Mouse (Mus musculus) midbrain, postnatal 0 days (tissue): ENCODE data around the gene 1700012B09Rik. TPM values are rescaled to one million over a fixed set of nuclear protein-coding genes. Genes with fewer than 3 reads are reported as not detected.

ENCODE experiments used
- ATAC-seq: fragments of 200-750 bp; cut with Nextera tagmentation; 2 replicates; pipeline ENCODE4 v1.8.0; 2017; ENCODE audit warnings: moderate number of reproducible peaks, mild to moderate bottlenecking, moderate TSS enrichment, moderate library complexity; ENCODE audit not compliant: low FRiP score
- DNase-seq: peaks from one replicate; pipeline ENCODE4 v3.0.0-alpha.2; 2015; ENCODE audit warnings: low spot score
- H3K27ac ChIP-seq: fragments of 300-500 bp; sonication (generic); 2 replicates; pipeline ENCODE4 v1.5.1; 2014; ENCODE audit warnings: low read depth, mild to moderate bottlenecking, low read length, mixed read lengths
- H3K27me3 ChIP-seq: fragments of 300-500 bp; sonication (generic); 2 replicates; pipeline ENCODE4 v1.6.1; 2014; ENCODE audit warnings: low read length, control low read depth, mixed read lengths; ENCODE audit not compliant: insufficient read depth
- H3K36me3 ChIP-seq: fragments of 300-500 bp; sonication (generic); 2 replicates; pipeline ENCODE4 v1.6.1; 2014; ENCODE audit warnings: low read length, control low read depth, mixed read lengths; ENCODE audit not compliant: insufficient read depth
- H3K4me1 ChIP-seq: fragments of 300-500 bp; sonication (generic); 2 replicates; pipeline ENCODE4 v1.6.1; 2014; ENCODE audit warnings: mild to moderate bottlenecking, control low read depth, antibody characterized with exemption, low read length, mixed read lengths; ENCODE audit not compliant: insufficient read depth
- H3K4me2 ChIP-seq: fragments of 300-500 bp; sonication (generic); 2 replicates; pipeline ENCODE4 v1.6.1; 2014; ENCODE audit warnings: low read depth, mild to moderate bottlenecking, low read length, mixed read lengths; ENCODE audit not compliant: poor library complexity, severe bottlenecking
- H3K4me3 ChIP-seq: fragments of 300-500 bp; sonication (generic); 2 replicates; pipeline ENCODE4 v1.5.1; 2014; ENCODE audit warnings: low read depth, mild to moderate bottlenecking, low read length, moderate library complexity
- H3K9ac ChIP-seq: fragments of 300-500 bp; sonication (generic); replicated peaks from 2 replicates; pipeline ENCODE4 v1.6.1; 2014; ENCODE audit warnings: mild to moderate bottlenecking, low read length, moderate library complexity, mixed read lengths; ENCODE audit not compliant: poor library complexity, severe bottlenecking
- H3K9me3 ChIP-seq: fragments of 300-500 bp; sonication (generic); 2 replicates; pipeline ENCODE4 v1.6.1; 2016; ENCODE audit warnings: low read length, control low read depth
- CTCF ChIP-seq: IDR thresholded peaks from 2 replicates; pipeline ENCODE4 v1.5.1; 2016; ENCODE audit warnings: antibody characterized with exemption, mild to moderate bottlenecking
- WGBS: fragments of 180-500 bp; shearing (Covaris S2); extraction: QIAGEN DNeasy Blood & Tissue Kit; methylation state at CpG from one replicate; pipeline ENCODE4 v1.1.7; 2014; 5-methylcytosine and 5-hydroxymethylcytosine counted together
- polyA plus RNA-seq: library from polyadenylated mRNA; unstranded; fragments of >200 nt; fragmentation: Nextera tagmentation; extraction: Ambion mirVana; gene quantifications from 2 replicates; pipeline ENCODE4 v1.2.1, GENCODE M21; 2015
- total RNA-seq: library from RNA; depleted of rRNA; stranded (reverse); fragments of >200 nt; gene quantifications from 2 replicates; pipeline ENCODE4 v1.2.3, GENCODE M21; 2014; rRNA removed

1700012B09Rik gene
- total and polyA plus RNA-seq, 2 experiments from 2014 or later = 3.9 to 6.2 TPM

DNA sequence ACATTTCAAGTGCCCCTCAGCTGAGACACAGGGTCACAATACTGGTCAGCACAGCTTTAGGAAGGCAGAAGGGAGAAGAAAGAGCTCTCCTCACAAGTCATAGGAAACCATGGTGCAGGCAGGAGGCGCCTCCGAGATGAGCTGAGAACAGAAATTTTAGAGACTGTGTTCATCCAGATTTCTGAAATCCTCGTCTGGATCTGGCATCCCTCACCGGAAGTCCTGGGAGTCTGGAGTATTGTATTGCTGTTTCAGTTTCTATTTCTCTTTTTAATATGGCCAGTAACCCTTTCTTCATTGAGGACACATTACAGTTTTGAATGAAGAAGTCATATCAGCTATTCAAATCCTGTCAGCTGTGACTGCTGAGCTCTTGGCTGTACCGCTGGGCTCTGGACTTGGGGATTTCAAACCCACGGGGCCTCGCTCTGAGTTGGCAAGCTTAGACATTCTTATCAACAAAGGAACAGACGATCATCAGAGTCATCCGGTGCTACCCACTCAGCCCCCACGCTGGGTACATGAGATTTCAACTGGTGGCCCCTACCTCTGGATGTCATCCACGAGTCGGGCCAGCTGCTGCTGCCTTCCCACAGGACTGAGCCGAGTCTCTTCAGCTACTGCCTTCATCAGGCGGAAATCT is 53.0 kb downstream of the 1700012B09Rik start:
- peak; percentile 70 for ATAC-seq
- Histone ChIP-seq H3K27ac (no peak overlapping the region), H3K36me3 (no peaks in the 10 kb centered on the region), H3K4me2 (peak overlapping the region; percentile 4; the same call in 1 of the 2 replicates), H3K27me3 (no peaks in the 10 kb centered on the region), H3K9ac (no peak overlapping the region), H3K4me1 (no peaks in the 10 kb centered on the region), H3K9me3 (no peaks in the 10 kb centered on the region), H3K4me3 (no peak overlapping the region)
- DNase-seq = peak; percentile 19
- 0 out of 2 replicates have a peak, but pooled peaks have one; percentile 21 for TF ChIP-seq CTCF
- WGBS = 25% methylated on average over 14 of the region's 14 CpGs

DNA sequence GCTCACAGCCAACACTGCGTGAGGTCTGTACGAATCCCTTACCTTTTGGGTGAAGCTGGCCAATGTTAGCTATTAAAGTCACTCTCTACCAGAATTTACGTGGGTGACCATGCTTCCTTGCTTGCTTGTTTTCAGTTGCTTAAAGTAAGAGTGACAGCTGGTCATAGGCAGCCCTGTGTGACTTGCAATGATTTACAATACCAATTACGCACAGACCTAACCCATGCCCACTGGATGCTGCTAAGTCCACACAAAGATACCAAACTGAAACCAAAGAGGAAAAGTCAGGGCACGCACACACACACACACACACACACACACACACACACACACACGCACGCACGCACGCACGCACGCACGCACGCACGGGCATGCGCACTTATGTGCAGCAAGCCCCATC is 55.6 kb downstream of the 1700012B09Rik start:
- H3K4me1 ChIP-seq = no peaks in the 10 kb centered on the region
- DNase-seq (no peak), ATAC-seq (no peak)
- no peak overlapping the region for H3K27ac ChIP-seq
- WGBS = 82% methylated on average over 11 of the region's 15 CpGs
- no peak overlapping the region for H3K4me2 ChIP-seq
- H3K9ac ChIP-seq = no peak overlapping the region
- H3K9me3 ChIP-seq = no peaks in the 10 kb centered on the region
- no peak overlapping the region for H3K4me3 ChIP-seq
- no peaks in the 10 kb centered on the region for H3K27me3 ChIP-seq
- no peak for TF ChIP-seq CTCF
- H3K36me3 ChIP-seq = no peaks in the 10 kb centered on the region

DNA sequence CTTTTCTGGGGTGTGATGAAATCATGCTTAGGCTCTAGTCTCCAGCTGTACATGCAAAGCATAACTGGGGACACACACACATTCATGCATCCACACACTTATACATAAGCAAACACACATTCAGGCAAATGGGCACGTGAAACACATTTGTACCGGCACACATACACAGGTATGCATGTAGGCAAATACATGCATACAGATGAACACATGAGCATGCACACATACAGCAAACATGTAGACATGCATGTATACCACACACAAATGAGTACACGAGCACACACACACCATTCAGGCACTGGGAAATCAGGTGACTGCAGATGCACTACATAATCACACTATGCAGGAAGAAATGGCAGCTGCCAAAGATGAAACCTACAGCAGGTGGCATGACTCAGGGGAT is 59.9 kb downstream of the 1700012B09Rik start:
- H3K4me1 ChIP-seq = no peaks in the 10 kb centered on the region
- DNase-seq (no peak), ATAC-seq (no peak)
- H3K4me2 ChIP-seq = no peak overlapping the region
- TF ChIP-seq CTCF = no peak
- H3K27me3 ChIP-seq = no peaks in the 10 kb centered on the region
- H3K9ac ChIP-seq = no peak overlapping the region
- no peaks in the 10 kb centered on the region for H3K9me3 ChIP-seq
- H3K36me3 ChIP-seq = no peaks in the 10 kb centered on the region
- 89% methylated on average over 3 of the region's 3 CpGs for WGBS
- H3K27ac ChIP-seq = no peak overlapping the region
- H3K4me3 ChIP-seq = no peak overlapping the region

Other genes with a start within 250 kb of the 1700012B09Rik start
- 26.2 and 30.8 TPM in 2 replicates for gene Amotl1, start 126.0 kb downstream of the 1700012B09Rik start, total RNA-seq
- gene Amotl1, start 126.0 kb downstream of the 1700012B09Rik start, polyA plus RNA-seq = 5.4 and 5.8 TPM in 2 replicates
- 0.94 and 1.3 TPM in 2 replicates for gene Piwil4, start 30.3 kb downstream of the 1700012B09Rik start, total RNA-seq
- gene Piwil4, start 30.3 kb downstream of the 1700012B09Rik start, polyA plus RNA-seq = 0.49 and 0.55 TPM in 2 replicates
- 3.0 and 3.6 TPM in 2 replicates for gene Fut4, start 18.6 kb downstream of the 1700012B09Rik start, total RNA-seq
- 0.68 and 0.74 TPM in 2 replicates for gene Fut4, start 18.6 kb downstream of the 1700012B09Rik start, polyA plus RNA-seq
- 6.7 and 19.3 TPM in 2 replicates for gene Mre11a, start 13.6 kb upstream of the 1700012B09Rik start, total RNA-seq
- 5.9 and 7.2 TPM in 2 replicates for gene Mre11a, start 13.6 kb upstream of the 1700012B09Rik start, polyA plus RNA-seq
- gene Ankrd49, start 13.8 kb upstream of the 1700012B09Rik start, total RNA-seq = 12.1 and 18.5 TPM in 2 replicates
- 21.6 and 22.1 TPM in 2 replicates for gene Ankrd49, start 13.8 kb upstream of the 1700012B09Rik start, polyA plus RNA-seq
- gene Gpr83, start 89.2 kb upstream of the 1700012B09Rik start, total RNA-seq = 4.6 and 5.6 TPM in 2 replicates
- gene Gpr83, start 89.2 kb upstream of the 1700012B09Rik start, polyA plus RNA-seq = 3.8 and 4.3 TPM in 2 replicates
- gene Izumo1r, start 132.9 kb upstream of the 1700012B09Rik start, total RNA-seq = not detected in 2 replicates
- not detected in 2 replicates for gene Izumo1r, start 132.9 kb upstream of the 1700012B09Rik start, polyA plus RNA-seq